Mouse (Mus musculus) thymus, postnatal 4 days (tissue): ENCODE measurements around the gene Steap4.
"Not testable (repeated sequence)": the region's sequence is repeated elsewhere in the genome, so short reads cannot be mapped to it uniquely, and the experiment has no call there.

Source experiments
- DNase-seq: peaks from one replicate; pipeline ENCODE4 v3.0.0; 2021

Steap4 gene

DNA sequence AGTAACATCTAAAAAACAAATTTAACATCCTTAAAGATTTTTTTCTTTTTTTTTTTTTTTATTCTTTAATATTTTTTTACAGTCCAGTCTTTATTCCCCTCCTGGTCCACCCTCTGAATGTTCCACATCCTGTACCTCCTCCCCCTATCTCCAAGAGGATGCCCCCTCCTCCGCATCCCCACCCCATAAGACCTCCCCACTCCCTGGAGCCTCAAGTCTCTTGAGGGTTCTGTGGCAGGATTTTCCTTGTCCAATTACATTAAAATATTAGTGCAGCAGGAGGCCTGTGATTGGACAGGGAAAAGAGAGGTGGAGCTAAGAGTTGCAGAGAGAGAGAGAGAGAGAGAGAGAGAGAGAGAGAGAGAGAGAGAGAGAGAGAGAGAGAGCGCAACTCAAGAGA, 31.4 kb downstream of the Steap4 start:
- not testable (repeated sequence) for DNase-seq

DNA sequence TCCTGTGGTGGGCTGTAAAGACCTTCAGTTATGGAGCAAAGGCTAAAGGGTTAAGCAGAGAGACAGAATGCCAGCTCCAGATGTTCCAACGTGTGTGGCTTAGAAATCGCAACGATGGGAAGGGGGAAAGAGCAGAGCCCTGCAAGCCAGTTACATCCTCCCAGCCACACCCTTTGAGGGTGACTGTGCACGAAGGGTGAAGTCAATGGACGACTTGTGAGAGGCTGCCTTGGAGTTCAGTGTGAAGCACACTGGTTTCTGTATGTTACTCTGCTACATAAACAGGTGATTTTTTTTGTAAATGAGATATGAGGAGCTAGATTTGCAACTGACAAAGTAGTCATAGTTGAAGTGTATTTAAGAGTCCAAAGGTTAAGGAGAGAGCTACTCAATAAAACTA, 33.5 kb downstream of the Steap4 start:
- DNase-seq = no peak

DNA sequence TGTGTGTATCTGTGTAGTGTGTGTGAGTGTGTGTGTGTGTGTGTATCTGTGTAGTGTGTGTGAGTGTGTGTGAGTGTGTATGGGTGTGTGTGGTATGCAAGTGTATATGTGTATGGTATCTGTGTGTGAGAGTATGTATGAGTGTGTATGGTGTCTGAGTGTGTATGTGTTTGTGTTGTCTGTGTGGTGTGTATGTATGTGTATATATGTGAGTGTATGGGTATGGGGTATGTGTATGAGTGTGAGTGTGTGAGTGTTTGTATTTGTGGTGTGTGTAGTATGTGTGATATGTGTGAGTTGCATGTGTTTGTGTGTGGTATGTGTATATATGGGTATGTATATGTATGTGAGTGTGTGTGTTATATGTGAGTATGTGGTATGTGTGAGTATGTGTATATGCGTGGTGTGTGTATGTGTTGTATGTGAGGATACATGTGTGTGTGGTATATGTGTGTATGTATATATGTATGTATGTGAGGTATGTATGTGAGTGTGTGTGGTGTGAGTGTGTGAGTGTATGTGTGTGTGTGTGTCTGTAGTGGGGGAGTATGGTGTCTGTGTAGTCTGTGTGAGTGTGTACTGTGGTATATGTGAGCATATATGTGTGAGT, 35.1 kb downstream of the Steap4 start:
- DNase-seq = no peak

DNA sequence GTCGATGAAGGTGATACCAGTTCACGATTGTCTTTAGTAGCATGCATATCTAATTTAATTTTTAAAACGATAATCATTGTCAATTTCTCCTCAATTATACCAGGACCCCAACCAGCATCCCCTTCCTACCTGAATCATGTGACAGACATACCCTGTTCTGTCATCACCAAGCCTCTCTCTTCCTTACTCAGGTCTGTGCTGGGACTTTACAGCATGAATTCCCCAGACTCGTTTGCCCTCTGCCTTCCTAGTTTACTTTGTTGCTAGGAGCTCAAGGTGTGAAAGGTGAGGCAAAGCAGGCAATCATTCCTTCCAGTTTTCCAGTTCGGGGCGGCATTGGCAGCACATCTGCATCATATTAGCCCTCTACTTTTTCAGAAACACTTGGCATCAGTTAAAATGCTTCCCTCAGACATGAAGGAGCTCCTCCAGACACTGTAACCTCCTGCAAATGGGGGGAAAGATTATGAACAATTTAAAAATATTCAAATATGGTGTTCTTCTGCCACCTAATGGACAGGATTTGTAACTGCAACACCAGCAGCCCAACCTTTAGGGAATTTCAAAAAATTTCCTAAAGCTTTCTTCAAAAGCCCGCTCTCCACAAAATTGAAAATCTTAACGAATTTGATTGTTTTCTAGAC, 36.3 kb downstream of the Steap4 start:
- DNase-seq = no peak

DNA sequence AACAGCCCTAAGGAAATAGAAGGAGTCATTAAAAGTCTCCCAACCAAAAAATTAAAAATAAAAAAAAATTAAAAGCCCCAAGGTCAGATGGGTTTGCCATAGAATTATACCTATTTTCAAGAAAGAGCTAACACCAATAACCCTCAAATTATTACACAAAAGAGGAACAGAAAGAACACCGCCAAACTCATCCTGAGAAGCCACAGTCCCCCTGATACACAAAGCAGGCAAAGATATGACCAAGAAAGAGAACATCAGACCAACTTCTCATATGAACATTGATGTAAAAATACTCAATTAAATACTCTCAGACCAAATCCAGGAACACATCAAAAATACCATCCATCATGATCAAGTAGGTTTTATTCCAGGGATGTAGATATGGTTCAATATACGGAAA, 36.8 kb downstream of the Steap4 start:
- DNase-seq = no peak

DNA sequence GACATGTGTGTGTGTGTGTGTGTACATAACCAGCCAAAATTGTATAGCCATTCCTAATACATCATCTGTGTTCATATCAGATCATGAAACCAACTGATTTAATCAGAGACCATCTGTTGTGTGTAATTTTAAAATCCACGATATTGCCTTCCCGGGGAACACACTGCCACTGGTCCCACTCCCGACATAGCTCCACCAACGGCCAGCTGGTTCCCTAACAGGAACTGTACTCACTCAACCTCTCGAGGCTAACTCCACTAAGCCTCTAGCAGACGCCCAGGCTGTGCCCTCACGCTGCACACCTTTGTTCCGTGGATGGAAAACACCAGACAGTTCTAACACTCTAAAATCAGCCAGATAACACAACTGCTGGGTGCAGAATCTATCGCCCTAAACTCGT, 40.2 kb downstream of the Steap4 start:
- no peak for DNase-seq

DNA sequence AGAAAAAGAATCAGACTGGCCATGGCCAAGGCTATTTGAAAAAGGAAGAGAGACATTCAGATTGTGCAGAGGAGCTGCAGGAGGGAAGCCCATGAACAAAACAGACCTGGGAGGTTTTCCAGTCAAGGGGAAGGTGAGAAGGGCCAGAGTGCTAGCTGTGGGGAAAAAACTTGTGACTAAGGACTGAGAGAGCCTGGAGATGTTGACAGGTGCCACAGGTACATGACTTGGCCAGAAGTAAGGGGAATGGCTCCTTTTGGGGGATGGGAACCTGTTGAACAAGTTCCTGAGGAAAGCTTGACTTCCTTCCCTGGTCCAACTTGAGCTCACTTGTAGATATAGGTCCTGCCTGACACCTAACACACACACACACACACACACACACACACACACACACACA, 42.6 kb downstream of the Steap4 start:
- DNase-seq = no peak

DNA sequence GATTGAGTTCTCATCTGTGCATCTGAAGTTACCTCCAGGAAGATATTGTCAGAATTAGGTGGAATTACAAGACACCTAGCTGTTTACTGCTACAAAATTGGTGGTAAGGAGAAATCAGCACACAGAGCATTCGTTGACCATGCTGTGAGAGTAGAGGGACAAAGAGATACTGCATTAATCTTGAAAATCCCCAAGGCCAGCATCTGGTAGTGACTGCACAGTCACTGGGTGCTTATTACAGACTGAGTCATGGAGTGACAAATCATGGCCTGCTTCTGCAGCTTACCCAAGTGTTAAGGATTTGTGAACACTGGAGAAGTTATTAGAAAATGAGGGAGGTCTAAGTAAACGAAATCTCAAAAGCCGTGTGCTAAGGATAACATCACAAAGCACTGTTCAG, 53.0 kb downstream of the Steap4 start:
- no peak for DNase-seq
